Mouse (Mus musculus) ES-Bruce4 (cell line): ENCODE data around the gene Nop14.

Source experiments
- CTCF ChIP-seq: IDR thresholded peaks from one replicate; pipeline ENCODE4 v1.8.1; 2011; ENCODE audit warnings: low read depth, low read length
- EP300 ChIP-seq: IDR thresholded peaks from 2 replicates; pipeline ENCODE4 v1.6.1; 2011; ENCODE audit warnings: low read depth, low read length; ENCODE audit not compliant: insufficient read depth
- POLR2A ChIP-seq: IDR thresholded peaks from one replicate; pipeline ENCODE4 v1.8.1; 2011; ENCODE audit warnings: low read length; ENCODE audit not compliant: insufficient read depth

DNA sequence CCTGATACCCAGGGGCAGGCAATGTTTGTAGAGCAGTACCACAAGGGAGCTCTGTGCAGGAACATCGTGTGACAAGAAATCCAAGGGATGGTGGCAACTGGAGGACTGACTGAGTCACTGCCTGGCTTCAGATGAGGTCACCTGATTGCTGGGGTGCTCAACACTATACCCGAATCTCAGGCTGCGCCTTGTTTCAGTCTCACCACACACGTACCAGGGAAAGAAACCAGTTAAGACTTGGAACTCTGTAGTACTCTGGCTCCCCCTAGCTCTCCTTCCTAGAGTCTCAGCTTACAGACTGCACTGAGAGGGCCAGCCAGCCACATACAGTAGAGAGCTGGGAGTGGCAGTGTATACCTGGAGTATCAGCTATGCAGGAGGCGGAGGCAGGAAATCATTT is 17.0 kb downstream of the Nop14 start:
- no peak for TF ChIP-seq POLR2A
- peak; percentile 62 for TF ChIP-seq CTCF
- TF ChIP-seq EP300, result no peak
